Mouse (Mus musculus) brown adipose tissue, adult 24 weeks (tissue): ENCODE data around the gene Pcp2. TPM values are rescaled to one million over a fixed set of nuclear protein-coding genes. Genes with fewer than 3 reads are reported as not detected.
A peak's percentile ranks its signal among the peaks of the same experiment; 100 is the strongest.

Source experiments
- H3K27ac ChIP-seq: fragments of 200-500 bp; replicated peaks from 2 replicates; pipeline ENCODE4 v1.5.1; 2012; ENCODE audit warnings: low read depth, mild to moderate bottlenecking, low read length
- H3K4me1 ChIP-seq: fragments of 200-500 bp; 2 replicates; pipeline ENCODE4 v1.6.1; 2012; ENCODE audit warnings: low read length, mixed read lengths; ENCODE audit not compliant: control insufficient read depth, insufficient read depth, insufficient read length
- H3K4me3 ChIP-seq: fragments of 200-500 bp; 2 replicates; pipeline ENCODE4 v1.5.1; 2012; ENCODE audit warnings: low read depth, mild to moderate bottlenecking, low read length, moderate library complexity; ENCODE audit not compliant: insufficient read depth
- polyA plus RNA-seq: library from polyadenylated mRNA; stranded (reverse); fragments of >200 nt; gene quantifications from 2 replicates; pipeline ENCODE4 v1.2.4, GENCODE M21; 2012; ENCODE audit not compliant: missing spikeins, insufficient read depth, insufficient read length

Gene Pcp2
- polyA plus RNA-seq, result not detected in 2 replicates

DNA sequence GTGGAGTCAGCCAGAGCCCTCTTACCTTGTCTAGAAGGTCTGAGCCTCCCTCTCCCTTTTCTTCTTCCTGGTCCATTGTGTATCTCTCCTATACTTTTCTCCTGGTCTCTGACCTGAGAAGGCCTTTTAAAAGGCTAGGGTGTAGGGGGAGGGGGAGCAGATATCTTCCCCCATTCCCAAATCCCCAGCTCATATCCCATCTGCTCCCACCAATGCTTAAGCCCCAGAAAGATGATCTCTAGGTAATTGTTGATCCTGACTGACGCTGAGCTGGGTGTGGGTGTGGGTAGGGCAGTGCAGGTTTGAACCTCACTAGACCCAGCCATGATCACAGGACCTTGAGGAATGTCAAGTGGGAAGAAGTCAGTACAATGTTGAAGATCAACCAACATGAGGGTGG, at the start of gene Pcp2:
Gene Pcp2 (minus strand): TSS at position 101 of the 400 bp plus-strand sequence.
- H3K4me3 ChIP-seq, result no peak within 1 kb of the TSS

DNA sequence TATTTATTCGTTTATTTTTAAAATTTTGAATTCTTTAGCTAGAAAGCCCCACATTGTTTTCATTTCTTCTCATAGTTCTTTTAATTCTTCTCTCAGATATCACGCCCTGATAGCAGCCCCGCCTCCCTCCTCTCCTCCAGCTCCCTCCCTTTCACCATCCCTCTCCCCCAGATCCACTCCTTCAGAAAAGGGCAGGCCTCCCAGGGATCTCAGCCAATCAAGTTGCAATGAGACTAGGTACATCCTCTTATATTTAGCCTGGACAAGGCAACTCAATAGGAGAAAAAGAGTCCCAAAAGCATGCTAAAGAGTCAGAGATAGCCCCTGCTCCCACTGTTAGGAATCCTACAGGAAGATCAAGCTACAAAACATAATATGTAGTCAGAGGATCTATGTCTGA, 49.3 kb upstream of the Pcp2 start:
- no peak overlapping the region for H3K4me3 ChIP-seq
- no peak overlapping the region for H3K27ac ChIP-seq
- H3K4me1 ChIP-seq, result peaks cover 4% of the 10 kb centered on the region; the same call in 1 of the 2 replicates

More for the DNA sequence above, at the start of gene Pcp2:
- no peak within 1 kb of the TSS for H3K27ac ChIP-seq
- 0 out of 2 replicates have a peak, but pooled peaks cover 1% of the 10 kb centered on the region for H3K4me1 ChIP-seq

DNA sequence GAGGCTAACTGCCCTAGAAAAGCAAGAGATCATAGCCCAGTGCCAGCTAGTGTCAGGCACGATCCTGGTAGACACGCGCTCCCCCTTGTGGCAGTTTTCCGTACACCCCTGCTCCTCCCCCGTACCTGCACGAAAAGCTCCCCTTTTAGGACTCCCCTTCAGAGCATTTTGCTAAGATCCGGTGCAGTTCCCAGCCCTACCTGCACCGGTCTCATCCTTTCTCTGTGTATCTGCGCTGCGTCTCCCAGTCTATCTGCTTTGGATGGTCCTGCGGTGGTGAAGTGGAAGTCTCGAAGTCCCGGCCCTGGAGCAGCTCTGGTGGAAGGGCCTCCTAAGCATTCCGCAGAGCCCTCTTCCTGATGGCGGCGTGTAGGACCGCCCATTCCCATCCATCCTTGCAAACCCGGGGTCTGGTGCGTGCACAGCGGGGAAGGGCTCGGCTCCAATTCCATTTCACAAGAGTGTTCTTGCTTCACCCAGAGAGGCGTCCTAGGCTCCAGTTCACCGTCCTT, 46.7 kb upstream of the Pcp2 start, which contains the start of gene Fcor:
Gene Fcor (minus strand): TSS at position 383 of the 512 bp plus-strand sequence.
- Histone ChIP-seq H3K4me1 (no peaks in the 10 kb centered on the region), H3K27ac (no peak within 1 kb of the TSS), H3K4me3 (peak within 1 kb of the TSS; percentile 78)

DNA sequence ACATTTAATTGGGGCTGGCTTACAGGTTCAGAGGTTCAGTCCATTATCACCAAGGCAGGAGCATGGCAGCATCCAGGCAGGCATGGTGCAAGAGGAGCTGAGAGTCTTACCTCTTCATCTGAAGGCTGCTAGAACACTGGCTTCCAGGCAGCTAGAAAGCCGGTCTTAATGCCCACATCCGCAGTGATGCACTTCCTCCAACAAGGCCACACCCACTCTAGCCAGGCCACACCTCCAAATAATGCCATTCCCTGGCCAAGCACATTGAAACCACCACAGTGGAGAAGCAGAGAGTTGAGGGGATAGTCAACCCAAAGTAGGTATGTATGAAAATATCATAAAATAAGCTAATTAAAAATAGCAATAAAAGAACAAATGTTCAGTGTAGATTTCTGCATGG, 45.0 kb upstream of the Pcp2 start:
- Histone ChIP-seq H3K4me3 (no peak overlapping the region), H3K4me1 (no peaks in the 10 kb centered on the region), H3K27ac (no peak overlapping the region)

DNA sequence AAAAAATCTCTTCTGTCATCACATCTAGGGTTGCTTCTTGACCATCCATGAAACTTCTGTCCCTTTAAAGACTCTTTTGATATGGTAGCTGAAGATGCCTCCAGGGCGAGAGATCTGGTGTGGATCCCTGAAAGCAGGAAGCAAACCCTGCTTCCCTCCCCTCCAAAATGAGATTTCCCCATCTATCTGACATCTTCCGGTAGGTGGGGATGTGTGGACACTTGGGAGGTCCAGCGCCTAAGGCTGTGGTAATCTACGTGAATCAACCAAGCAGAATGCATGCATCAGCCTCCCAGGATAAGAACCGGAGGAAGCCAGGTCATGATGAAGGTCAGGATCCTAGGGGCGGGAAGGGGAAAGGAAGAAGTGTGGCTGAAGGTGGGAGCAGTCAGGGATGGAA, 40.2 kb upstream of the Pcp2 start, which contains the start of gene Mcemp1:
Gene Mcemp1 (plus strand): TSS at position 248 of the 400 bp plus-strand sequence.
- Histone ChIP-seq H3K4me1 (no peaks in the 10 kb centered on the region; the same call in 1 of the 2 replicates), H3K4me3 (no peak within 1 kb of the TSS), H3K27ac (no peak within 1 kb of the TSS)

DNA sequence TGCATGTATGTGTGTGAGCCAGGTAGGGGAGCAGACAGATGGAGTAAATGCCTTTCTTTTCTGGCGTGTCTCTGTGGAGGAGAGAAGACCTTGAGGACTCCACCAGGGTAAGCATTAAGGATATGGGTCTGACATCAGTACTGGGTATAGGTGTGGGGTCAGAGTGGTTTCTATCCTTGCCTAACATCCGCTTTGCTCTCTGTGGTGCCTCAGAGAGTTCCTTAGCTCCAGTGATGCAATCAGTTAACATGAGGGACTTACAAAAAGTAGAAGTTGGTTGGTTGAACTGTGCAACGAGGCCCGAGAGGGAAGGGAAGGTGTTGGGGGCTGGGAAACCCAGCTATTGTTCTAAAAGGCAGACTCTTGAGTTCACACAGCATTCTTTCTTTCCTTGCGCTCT, 39.1 kb upstream of the Pcp2 start:
- Histone ChIP-seq H3K27ac (no peak overlapping the region), H3K4me3 (no peak overlapping the region), H3K4me1 (no peaks in the 10 kb centered on the region; the same call in 1 of the 2 replicates)

DNA sequence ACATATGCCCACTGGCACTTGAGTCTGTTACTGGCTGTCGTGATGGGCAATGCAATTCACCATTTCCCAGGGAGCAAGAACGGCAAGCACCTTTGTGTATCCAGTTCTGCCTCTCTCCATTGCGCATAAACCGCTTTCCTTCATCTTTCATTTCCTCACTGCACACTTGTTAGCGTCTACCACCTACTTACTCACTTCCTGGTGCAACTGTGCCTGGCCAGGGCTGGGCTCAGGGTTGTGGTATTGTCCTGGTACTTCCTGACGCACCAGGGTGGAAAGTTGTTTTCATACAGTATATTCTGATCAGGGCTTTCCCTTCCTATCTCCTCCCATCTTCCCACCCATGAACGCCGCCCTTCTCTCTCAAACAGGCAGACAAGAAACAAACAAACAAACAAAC, 35.5 kb upstream of the Pcp2 start:
- Histone ChIP-seq H3K27ac (no peak overlapping the region), H3K4me1 (peaks cover 7% of the 10 kb centered on the region; the same call in 1 of the 2 replicates), H3K4me3 (no peak overlapping the region)

DNA sequence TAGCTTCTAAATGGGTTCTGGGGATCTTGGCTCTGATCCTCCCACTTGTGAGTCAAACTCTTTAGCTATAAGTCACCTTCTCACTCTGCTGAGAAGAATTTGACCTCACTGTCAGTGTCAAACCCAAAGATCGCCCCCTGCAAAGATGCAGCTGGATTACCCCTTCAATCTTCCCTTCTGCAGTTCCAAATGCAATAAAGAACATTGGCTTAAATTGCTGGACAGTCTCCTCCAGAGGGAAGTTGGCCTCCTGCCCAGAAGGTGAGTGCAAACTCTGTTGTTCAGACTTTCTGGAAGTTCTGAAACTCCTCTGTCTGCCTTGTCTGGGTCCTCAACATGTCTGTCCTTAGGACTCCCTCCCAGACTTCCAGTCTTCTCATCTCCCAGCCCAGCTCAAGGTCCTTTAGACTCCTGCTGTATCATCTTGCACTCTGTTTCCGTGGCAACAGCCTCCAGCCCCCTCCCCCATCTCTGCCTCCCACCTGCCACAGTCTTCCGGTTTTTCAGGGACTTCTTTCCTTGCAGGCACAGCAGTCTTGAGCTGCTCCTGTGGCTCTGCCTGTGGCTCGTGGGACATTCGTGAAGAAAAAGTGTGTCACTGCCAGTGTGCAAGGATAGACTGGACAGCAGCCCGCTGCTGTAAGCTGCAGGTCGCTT, 31.5 kb upstream of the Pcp2 start:
- peaks cover 13% of the 10 kb centered on the region; the same call in 1 of the 2 replicates for H3K4me1 ChIP-seq
- no peak overlapping the region for H3K4me3 ChIP-seq
- H3K27ac ChIP-seq, result no peak overlapping the region

DNA sequence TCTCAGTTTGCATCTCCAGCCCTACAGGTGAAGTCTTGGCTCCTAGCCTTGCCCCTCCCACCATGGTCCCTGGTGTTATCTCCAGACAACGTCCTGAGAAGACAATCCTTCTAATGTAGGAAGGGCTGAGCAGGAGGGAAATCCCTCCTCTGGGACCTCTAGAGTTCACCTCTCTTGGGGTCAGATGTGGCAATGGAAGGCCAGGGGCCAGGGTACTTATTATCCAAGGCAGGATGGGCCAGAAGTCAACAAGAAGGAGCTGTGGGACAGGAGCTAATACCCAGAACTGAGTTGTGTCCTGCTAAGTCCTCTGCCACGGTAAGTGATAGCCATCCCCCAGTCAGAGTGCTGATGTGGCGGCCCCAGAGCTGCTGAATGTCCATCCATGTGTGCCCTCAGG, 30.2 kb upstream of the Pcp2 start, which contains the start of gene Retn:
Gene Retn (plus strand): TSS at position 245 of the 400 bp plus-strand sequence.
- Histone ChIP-seq H3K4me3 (no peak within 1 kb of the TSS), H3K27ac (no peak within 1 kb of the TSS), H3K4me1 (peaks cover 13% of the 10 kb centered on the region; the same call in 1 of the 2 replicates)

DNA sequence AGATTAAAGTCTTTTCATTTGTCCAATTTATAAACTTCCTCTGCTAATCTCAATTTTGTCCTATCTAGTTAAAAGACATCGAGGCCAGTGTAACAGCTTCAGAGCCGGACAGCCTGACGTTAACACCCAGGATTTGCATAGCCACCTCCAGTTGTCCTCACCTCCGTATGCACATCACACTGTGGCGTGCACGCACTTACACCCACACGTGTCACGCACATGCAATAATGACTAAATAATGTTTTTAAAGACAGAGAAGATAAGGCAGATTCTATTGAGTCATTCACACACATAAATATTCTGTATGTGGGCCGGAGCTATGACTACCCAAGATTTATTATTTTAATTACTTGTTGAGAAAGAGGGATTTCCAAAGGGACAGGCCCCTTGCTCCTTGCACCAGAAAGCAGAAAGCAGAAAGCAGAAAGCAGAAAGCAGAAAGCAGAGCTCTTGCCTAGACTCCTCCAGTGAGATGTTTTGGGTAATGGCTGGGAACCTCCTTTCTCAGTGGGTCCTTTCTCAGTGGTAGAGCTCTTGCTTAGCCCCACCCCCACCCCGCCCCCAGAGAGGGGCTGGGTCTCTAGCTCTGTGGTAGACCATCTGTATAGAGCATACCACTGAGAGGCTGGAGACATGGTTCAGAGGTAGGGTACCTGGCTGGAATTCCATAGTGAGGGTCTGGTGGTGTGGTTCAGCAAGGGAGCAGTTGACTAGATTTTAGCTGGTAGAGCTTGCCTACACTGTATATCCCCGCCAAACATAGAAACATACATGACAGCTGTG, 29.6 kb upstream of the Pcp2 start:
- H3K4me3 ChIP-seq, result no peak overlapping the region
- H3K4me1 ChIP-seq, result peaks cover 13% of the 10 kb centered on the region; the same call in 1 of the 2 replicates
- H3K27ac ChIP-seq, result no peak overlapping the region

DNA sequence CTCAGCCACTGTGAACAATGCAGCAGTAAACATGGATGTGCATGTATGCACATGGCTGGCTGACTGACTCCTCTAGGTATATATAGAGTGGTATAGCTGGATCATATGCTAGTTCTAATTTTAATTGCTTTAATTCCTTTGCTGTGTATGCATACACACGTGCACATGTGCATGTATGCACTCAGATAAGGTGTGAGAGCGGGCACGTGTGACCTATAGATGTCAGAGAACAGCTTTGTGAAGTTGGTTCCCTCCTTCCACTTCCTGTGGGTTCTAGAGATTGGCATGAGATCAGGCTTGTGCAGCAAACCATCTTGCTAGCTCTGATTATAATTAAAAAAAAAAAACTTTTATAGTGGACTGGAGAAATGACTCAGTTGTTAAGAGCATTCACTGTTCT, 27.5 kb upstream of the Pcp2 start:
- H3K4me1 ChIP-seq, result peaks cover 17% of the 10 kb centered on the region
- no peak overlapping the region for H3K27ac ChIP-seq
- H3K4me3 ChIP-seq, result no peak overlapping the region

DNA sequence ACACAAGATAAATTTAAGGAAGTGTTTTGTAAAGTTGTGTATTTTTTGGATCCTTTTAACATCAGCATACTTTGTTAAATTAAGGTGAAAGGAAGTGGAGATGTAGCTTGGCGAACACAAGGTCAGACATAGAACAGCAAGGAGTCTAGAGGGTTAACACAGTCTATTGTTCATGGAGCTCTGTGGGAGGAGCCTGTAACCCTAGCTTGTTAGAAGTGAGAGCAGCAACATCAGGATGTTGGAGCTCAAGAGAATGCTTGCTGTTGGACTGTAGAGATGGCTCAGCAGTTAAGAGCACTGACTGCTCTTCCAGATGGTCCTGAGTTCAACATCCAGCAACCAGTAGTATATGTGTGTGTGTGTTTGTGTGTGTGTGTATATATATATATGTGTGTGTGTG, 23.6 kb upstream of the Pcp2 start:
- H3K4me1 ChIP-seq, result peaks cover 13% of the 10 kb centered on the region; the same call in 1 of the 2 replicates
- H3K4me3 ChIP-seq, result no peak overlapping the region
- H3K27ac ChIP-seq, result no peak overlapping the region

DNA sequence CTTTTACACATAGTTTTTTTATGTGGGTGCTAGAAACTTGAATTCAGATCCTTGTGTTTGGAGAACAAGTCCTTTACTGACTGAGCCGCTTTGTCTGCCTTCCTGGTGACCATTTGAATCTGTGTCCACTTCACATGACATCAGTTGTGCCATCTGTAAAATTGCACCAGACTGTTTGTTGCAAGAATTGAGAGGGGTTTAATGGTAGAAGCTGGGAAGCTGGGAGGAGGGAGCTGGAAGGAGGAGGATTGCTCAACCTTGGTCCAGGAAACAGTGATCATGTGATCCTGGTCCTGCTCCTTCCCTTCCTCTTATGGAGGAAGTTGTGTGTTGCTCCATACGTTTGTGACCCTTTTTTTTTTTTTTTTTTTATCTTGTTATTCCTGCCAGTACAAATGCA, 22.9 kb upstream of the Pcp2 start:
- peaks cover 13% of the 10 kb centered on the region; the same call in 1 of the 2 replicates for H3K4me1 ChIP-seq
- H3K4me3 ChIP-seq, result no peak overlapping the region

DNA sequence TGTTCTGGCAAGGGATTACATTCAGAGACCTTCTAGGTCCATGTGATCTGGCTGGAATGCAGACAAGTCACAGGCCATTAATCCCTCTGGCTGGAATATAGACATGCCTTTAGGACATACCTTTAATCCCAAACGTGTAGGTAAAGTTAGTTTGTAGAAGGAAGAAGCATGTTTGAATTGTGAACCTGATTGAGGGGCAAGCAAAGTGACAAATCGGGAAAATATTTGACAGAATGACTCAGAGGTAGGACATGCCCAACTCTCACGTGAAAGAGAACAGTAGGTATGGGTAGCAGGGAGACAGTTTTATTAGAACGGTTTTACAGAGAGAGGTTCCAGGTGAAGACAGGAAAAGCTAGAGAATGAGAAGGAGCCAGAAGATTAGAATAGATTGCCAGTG, 22.2 kb upstream of the Pcp2 start:
- H3K4me3 ChIP-seq, result no peak overlapping the region
- peaks cover 13% of the 10 kb centered on the region; the same call in 1 of the 2 replicates for H3K4me1 ChIP-seq
- peak overlapping the region; percentile 93 for H3K27ac ChIP-seq

More for the DNA sequence above, 22.9 kb upstream of the Pcp2 start:
- H3K27ac ChIP-seq, result 0 out of 2 replicates have a peak overlapping the region, but pooled peaks have one; percentile 93
